Mouse (Mus musculus) ES-Bruce4 (cell line): ENCODE data around the gene Eya2.

Experiments used
- CTCF ChIP-seq: IDR thresholded peaks from one replicate; pipeline ENCODE4 v1.8.1; 2011; ENCODE audit warnings: low read depth, low read length
- EP300 ChIP-seq: IDR thresholded peaks from 2 replicates; pipeline ENCODE4 v1.6.1; 2011; ENCODE audit warnings: low read depth, low read length; ENCODE audit not compliant: insufficient read depth

DNA sequence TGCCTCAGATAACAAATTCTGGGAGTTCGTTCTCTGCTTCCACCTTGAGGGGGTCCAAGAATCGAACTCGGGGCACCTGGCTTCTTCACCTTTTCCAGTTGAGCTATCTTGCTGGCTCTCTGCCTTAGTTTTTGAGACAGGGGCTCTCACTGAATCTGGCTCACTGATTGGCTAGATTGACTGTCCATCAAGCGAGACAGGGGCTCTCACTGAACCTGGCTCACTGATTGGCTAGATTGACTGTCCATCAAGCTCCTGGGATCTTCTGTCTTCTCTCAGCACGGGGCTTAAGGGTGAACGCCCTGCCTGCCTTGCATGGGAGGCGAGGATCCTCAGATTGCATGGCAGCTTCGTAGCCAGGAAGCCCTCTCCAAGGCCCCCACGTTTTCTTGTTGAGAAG is 47.4 kb upstream of the Eya2 start:
- TF ChIP-seq CTCF: no peak
- no peak for TF ChIP-seq EP300
